Mouse (Mus musculus): Measurements from ENCODE around the gene Mvb12a. TPM values are rescaled to one million over a fixed set of nuclear protein-coding genes. Genes with fewer than 3 reads are reported as not detected.
A peak's percentile ranks its signal among the peaks of the same experiment; 100 is the strongest.

The Mvb12a gene
- polyA plus RNA-seq, 1 experiment, result 182 TPM

- H3K4me1 ChIP-seq (replicated peaks; ENCODE audit: control insufficient read depth, insufficient read depth, low read length), result peaks cover 28% of the 10 kb centered on the region
- no peak for TF ChIP-seq POLR2A (IDR thresholded peaks at IDR 0.05; ENCODE audit: control insufficient read depth, extremely low read depth, insufficient read depth, low read length, poor library complexity)
- TF ChIP-seq CTCF (IDR thresholded peaks at IDR 0.05; ENCODE audit: borderline replicate concordance, control insufficient read depth, extremely low read depth, insufficient read depth, low read length, poor library complexity), result 0 out of 2 replicates have a peak, but pooled peaks have one; percentile 34
- 0 out of 2 replicates have a peak overlapping the region, but pooled peaks have one; percentile 25 for H3K4me3 ChIP-seq (ENCODE audit: control insufficient read depth, insufficient read depth, low read length)
- whole genome bisulfite sequencing, result 7% methylated on average over 5 of the region's 5 CpGs
- peak; percentile 60 for DNase-seq
- H3K36me3 ChIP-seq (ENCODE audit: control insufficient read depth, insufficient read depth, low read length), result no peaks in the 10 kb centered on the region
- H3K27me3 ChIP-seq (ENCODE audit: control insufficient read depth, insufficient read depth, low read length), result no peaks in the 10 kb centered on the region
- H3K27ac ChIP-seq (ENCODE audit: control insufficient read depth, insufficient read depth, low read length), result peak overlapping the region; percentile 1; the same call in 1 of the 2 replicates
Measured at GRCm38 (mm10) chr8:71535663-71536062, 7.1 kb upstream of the Mvb12a start.

- H3K27ac ChIP-seq (ENCODE audit: control insufficient read depth, insufficient read depth, low read length), result peak within 1 kb of the TSS; percentile 76
- peak within 1 kb of the TSS; percentile 99 for H3K4me3 ChIP-seq (ENCODE audit: control insufficient read depth, insufficient read depth, low read length)
- peaks cover 28% of the 10 kb centered on the region for H3K4me1 ChIP-seq (replicated peaks; ENCODE audit: control insufficient read depth, insufficient read depth, low read length)
- peak; percentile 92 for DNase-seq
- WGBS, result 1% methylated on average over 37 of the region's 37 CpGs
- H3K27me3 ChIP-seq (ENCODE audit: control insufficient read depth, insufficient read depth, low read length), result no peaks in the 10 kb centered on the region
- no peaks in the 10 kb centered on the region for H3K36me3 ChIP-seq (ENCODE audit: control insufficient read depth, insufficient read depth, low read length)
- TF ChIP-seq CTCF (IDR thresholded peaks at IDR 0.05; ENCODE audit: borderline replicate concordance, control insufficient read depth, extremely low read depth, insufficient read depth, low read length, poor library complexity), result no peak
- no peak for TF ChIP-seq POLR2A (IDR thresholded peaks at IDR 0.05; ENCODE audit: control insufficient read depth, extremely low read depth, insufficient read depth, low read length, poor library complexity)
Measured at GRCm38 (mm10) chr8:71537028-71537867, 5.5 kb upstream of the Mvb12a start, which contains the start of gene Bst2. Gene Bst2, minus strand, starts transcription at chr8:71537456.

- TF ChIP-seq CTCF (IDR thresholded peaks at IDR 0.05; ENCODE audit: borderline replicate concordance, control insufficient read depth, extremely low read depth, insufficient read depth, low read length, poor library complexity) (no peak), POLR2A (IDR thresholded peaks at IDR 0.05; ENCODE audit: control insufficient read depth, extremely low read depth, insufficient read depth, low read length, poor library complexity) (no peak)
- no peak overlapping the region for H3K4me3 ChIP-seq (ENCODE audit: control insufficient read depth, insufficient read depth, low read length)
- WGBS, result 95% methylated on average over 9 of the region's 9 CpGs
Measured at GRCm38 (mm10) chr8:71543755-71544154, 1.0 kb downstream of the Mvb12a start.

GRCm38 (mm10) chr8:71545053-71545452 is 2.3 kb downstream of the Mvb12a start:
- Histone ChIP-seq H3K4me1 (replicated peaks; ENCODE audit: control insufficient read depth, insufficient read depth, low read length) (peaks cover 31% of the 10 kb centered on the region), H3K27me3 (ENCODE audit: control insufficient read depth, insufficient read depth, low read length) (no peaks in the 10 kb centered on the region), H3K4me3 (ENCODE audit: control insufficient read depth, insufficient read depth, low read length) (no peak overlapping the region), H3K27ac (ENCODE audit: control insufficient read depth, insufficient read depth, low read length) (no peak overlapping the region), H3K36me3 (ENCODE audit: control insufficient read depth, insufficient read depth, low read length) (no peaks in the 10 kb centered on the region)
- TF ChIP-seq POLR2A (IDR thresholded peaks at IDR 0.05; ENCODE audit: control insufficient read depth, extremely low read depth, insufficient read depth, low read length, poor library complexity), result no peak
- TF ChIP-seq CTCF (IDR thresholded peaks at IDR 0.05; ENCODE audit: borderline replicate concordance, control insufficient read depth, extremely low read depth, insufficient read depth, low read length, poor library complexity), result no peak
- WGBS, result 94% methylated on average over 11 of the region's 11 CpGs
- no peak for DNase-seq

More at GRCm38 (mm10) chr8:71543755-71544154, 1.0 kb downstream of the Mvb12a start:
- H3K36me3 ChIP-seq (ENCODE audit: control insufficient read depth, insufficient read depth, low read length), result no peaks in the 10 kb centered on the region
- no peaks in the 10 kb centered on the region for H3K27me3 ChIP-seq (ENCODE audit: control insufficient read depth, insufficient read depth, low read length)
- H3K4me1 ChIP-seq (replicated peaks; ENCODE audit: control insufficient read depth, insufficient read depth, low read length), result peaks cover 29% of the 10 kb centered on the region
- DNase-seq, result no peak
- no peak overlapping the region for H3K27ac ChIP-seq (ENCODE audit: control insufficient read depth, insufficient read depth, low read length)

GRCm38 (mm10) chr8:71547590-71547989 is 4.9 kb downstream of the Mvb12a start:
- H3K27ac ChIP-seq (ENCODE audit: control insufficient read depth, insufficient read depth, low read length), result peak overlapping the region; percentile 39; the same call in 1 of the 2 replicates
- H3K4me3 ChIP-seq (ENCODE audit: control insufficient read depth, insufficient read depth, low read length), result no peak overlapping the region
- peak; percentile 71 for DNase-seq
- peaks cover 40% of the 10 kb centered on the region for H3K4me1 ChIP-seq (replicated peaks; ENCODE audit: control insufficient read depth, insufficient read depth, low read length)
- no peaks in the 10 kb centered on the region for H3K27me3 ChIP-seq (ENCODE audit: control insufficient read depth, insufficient read depth, low read length)
- H3K36me3 ChIP-seq (ENCODE audit: control insufficient read depth, insufficient read depth, low read length), result no peaks in the 10 kb centered on the region
- WGBS, result 33% methylated on average over 7 of the region's 7 CpGs
- TF ChIP-seq POLR2A (IDR thresholded peaks at IDR 0.05; ENCODE audit: control insufficient read depth, extremely low read depth, insufficient read depth, low read length, poor library complexity), result no peak
- TF ChIP-seq CTCF (IDR thresholded peaks at IDR 0.05; ENCODE audit: borderline replicate concordance, control insufficient read depth, extremely low read depth, insufficient read depth, low read length, poor library complexity), result no peak

GRCm38 (mm10) chr8:71550754-71551153 is 8.0 kb downstream of the Mvb12a start:
- Histone ChIP-seq H3K36me3 (ENCODE audit: control insufficient read depth, insufficient read depth, low read length) (no peaks in the 10 kb centered on the region), H3K27me3 (ENCODE audit: control insufficient read depth, insufficient read depth, low read length) (no peaks in the 10 kb centered on the region), H3K4me3 (ENCODE audit: control insufficient read depth, insufficient read depth, low read length) (no peak overlapping the region), H3K27ac (ENCODE audit: control insufficient read depth, insufficient read depth, low read length) (peak overlapping the region; percentile 3; the same call in 1 of the 2 replicates), H3K4me1 (replicated peaks; ENCODE audit: control insufficient read depth, insufficient read depth, low read length) (peaks cover 43% of the 10 kb centered on the region)
- no peak for TF ChIP-seq CTCF (IDR thresholded peaks at IDR 0.05; ENCODE audit: borderline replicate concordance, control insufficient read depth, extremely low read depth, insufficient read depth, low read length, poor library complexity)
- no peak for TF ChIP-seq POLR2A (IDR thresholded peaks at IDR 0.05; ENCODE audit: control insufficient read depth, extremely low read depth, insufficient read depth, low read length, poor library complexity)
- DNase-seq, result peak; percentile 50
- 71% methylated on average over 7 of the region's 7 CpGs for WGBS

Data from thymus, adult 2 months (tissue).